Mouse (Mus musculus) erythroblast, embryonic 14.5 days (primary cell): ENCODE results near the gene Sarnp. TPM values are rescaled to one million over a fixed set of nuclear protein-coding genes. Genes with fewer than 3 reads are reported as not detected.

Source experiments
- H3K27me3 ChIP-seq: 2 replicates; pipeline ENCODE4 v1.6.1; 2012; ENCODE audit warnings: inconsistent platforms; ENCODE audit not compliant: control insufficient read depth
- H3K36me3 ChIP-seq: 2 replicates; pipeline ENCODE4 v1.6.1; 2012; ENCODE audit warnings: mild to moderate bottlenecking, inconsistent platforms; ENCODE audit not compliant: control insufficient read depth
- H3K4me1 ChIP-seq: 2 replicates; pipeline ENCODE4 v1.6.1; 2012; ENCODE audit warnings: inconsistent platforms; ENCODE audit not compliant: control insufficient read depth
- H3K4me3 ChIP-seq: replicated peaks from 2 replicates; pipeline ENCODE3; 2012; ENCODE audit warnings: moderate library complexity, mild to moderate bottlenecking, inconsistent platforms
- H3K9me3 ChIP-seq: 2 replicates; pipeline ENCODE4 v1.6.1; 2012; ENCODE audit warnings: low read length, inconsistent platforms, mixed read lengths; ENCODE audit not compliant: control insufficient read depth
- GATA1 ChIP-seq: IDR thresholded peaks from 2 replicates; pipeline ENCODE4 v1.6.1; 2012; ENCODE audit warnings: low read length, inconsistent platforms, mixed read lengths
- TAL1 ChIP-seq: IDR thresholded peaks from 3 replicates; pipeline ENCODE4 v1.6.1; 2012; ENCODE audit warnings: low read length, inconsistent platforms, mixed read lengths
- polyA plus RNA-seq: library from polyadenylated mRNA; stranded (reverse); fragments of >175 nt; gene quantifications from 2 replicates; pipeline ENCODE4 v1.2.3, GENCODE M21; 2012

Gene Sarnp
- polyA plus RNA-seq, 1 experiment = 2.5 TPM

DNA sequence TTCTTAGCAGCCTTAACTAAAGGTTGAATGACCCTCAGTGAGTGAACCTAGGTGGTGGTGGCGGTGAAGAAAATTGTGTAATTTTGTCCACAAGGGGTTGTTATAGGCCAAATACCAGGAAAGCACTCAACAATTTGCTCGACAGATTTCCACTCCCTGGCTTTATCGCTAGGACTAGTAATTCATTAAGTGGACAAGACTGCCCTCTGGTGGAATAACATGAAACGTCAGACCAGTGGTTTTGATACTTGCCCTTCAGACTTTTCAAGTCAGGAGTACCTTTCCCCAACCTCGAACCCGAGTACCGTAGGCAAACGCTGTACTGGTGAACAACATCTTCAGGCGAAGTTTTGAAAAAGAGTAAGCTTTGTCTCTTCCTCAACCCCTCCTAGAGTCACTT, 78.3 kb downstream of the Sarnp start:
- TF ChIP-seq GATA1 (no peak), TAL1 (no peak)
- peaks cover 75% of the 10 kb centered on the region for H3K27me3 ChIP-seq
- no peak overlapping the region for H3K4me3 ChIP-seq
- H3K9me3 ChIP-seq = peaks cover 7% of the 10 kb centered on the region; the same call in 1 of the 2 replicates
- peaks cover 6% of the 10 kb centered on the region for H3K4me1 ChIP-seq
- H3K36me3 ChIP-seq = no peaks in the 10 kb centered on the region

DNA sequence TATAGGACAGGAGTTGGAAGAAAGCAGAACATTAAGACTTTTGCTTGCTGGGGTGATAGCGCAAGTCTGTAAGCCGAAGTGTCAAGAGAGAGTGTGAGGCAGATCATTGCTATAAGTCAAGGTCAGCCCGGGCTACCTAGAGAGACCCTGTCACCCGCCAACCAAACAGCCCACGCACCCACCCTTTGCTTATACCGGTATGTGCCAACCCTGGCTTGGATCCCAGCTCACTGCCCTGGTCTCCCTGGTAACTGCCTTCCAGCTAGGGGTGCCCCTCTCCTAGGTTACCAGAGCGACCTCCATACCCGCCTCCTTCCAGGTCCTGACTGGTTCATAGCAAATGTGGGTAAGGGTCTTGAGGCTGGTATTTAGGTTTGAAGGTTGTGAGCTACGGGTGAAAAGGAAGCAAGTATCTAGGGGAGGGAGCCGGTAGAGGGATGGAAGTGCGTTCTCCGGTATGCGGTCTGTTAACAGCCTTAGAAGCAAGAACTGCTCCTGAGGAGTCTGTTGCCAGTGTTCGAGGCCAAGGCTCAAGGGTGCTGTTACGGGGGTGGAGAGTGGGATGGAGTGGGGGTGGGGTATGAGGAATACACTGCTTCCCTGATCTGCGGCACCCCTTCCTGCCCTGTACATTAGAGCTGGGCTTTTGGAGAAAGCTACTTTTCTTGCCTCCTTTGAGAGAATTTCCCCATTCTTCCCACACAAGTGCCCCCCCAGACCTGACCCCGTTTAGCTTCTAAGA, 79.0 kb downstream of the Sarnp start:
- TF ChIP-seq TAL1 = no peak
- no peak for TF ChIP-seq GATA1
- peaks cover 2% of the 10 kb centered on the region for H3K4me1 ChIP-seq
- no peaks in the 10 kb centered on the region for H3K36me3 ChIP-seq
- H3K9me3 ChIP-seq = peaks cover 3% of the 10 kb centered on the region; the same call in 1 of the 2 replicates
- H3K27me3 ChIP-seq = peaks cover 68% of the 10 kb centered on the region
- no peak overlapping the region for H3K4me3 ChIP-seq

DNA sequence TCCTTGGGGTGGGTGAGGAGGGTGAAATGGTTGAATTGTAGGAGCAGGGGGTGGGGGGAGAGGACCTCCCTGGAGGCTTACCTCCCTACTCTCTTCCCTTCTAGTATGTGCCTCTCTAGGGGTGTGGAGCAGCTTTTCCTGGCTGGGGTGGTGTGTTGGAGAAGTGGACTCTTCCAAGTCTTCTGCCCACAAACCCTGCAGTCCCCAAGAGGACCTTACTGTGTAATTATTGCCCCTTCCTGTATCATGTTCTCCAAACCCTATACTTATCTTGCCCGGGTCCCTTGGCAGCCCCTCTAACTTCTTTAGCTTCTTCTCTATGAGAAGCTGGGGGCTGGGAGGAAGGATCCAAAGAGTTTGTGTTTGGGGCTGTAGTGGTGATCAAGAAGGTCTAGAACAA, 79.7 kb downstream of the Sarnp start:
- no peak overlapping the region for H3K4me3 ChIP-seq
- TF ChIP-seq GATA1 (no peak), TAL1 (no peak)
- peaks cover 61% of the 10 kb centered on the region for H3K27me3 ChIP-seq
- H3K36me3 ChIP-seq = no peaks in the 10 kb centered on the region
- H3K4me1 ChIP-seq = peaks cover 2% of the 10 kb centered on the region
- peaks cover 2% of the 10 kb centered on the region; the same call in 1 of the 2 replicates for H3K9me3 ChIP-seq

DNA sequence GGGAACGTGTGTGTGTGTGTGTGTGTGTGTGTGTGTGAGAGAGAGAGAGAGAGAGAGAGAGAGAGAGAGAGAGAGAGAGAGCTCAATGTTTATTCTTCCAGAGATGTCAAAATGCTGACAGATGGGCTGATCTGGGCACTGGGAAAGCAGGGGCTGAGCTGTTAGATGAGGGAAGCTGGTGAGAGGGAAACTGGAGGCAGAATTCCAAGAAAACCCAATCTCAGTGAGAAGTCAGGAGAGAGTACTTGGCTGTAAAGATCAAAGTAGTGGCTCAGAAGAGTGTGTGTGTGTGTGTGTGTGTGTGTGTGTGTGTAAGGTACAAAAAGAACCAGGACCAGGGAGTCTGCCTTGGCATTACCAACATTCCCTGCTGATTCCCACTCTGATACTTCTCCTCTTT, 80.4 kb downstream of the Sarnp start:
- Histone ChIP-seq H3K4me3 (no peak overlapping the region), H3K9me3 (no peaks in the 10 kb centered on the region), H3K36me3 (no peaks in the 10 kb centered on the region), H3K27me3 (peaks cover 54% of the 10 kb centered on the region), H3K4me1 (peaks cover 2% of the 10 kb centered on the region)
- no peak for TF ChIP-seq TAL1

DNA sequence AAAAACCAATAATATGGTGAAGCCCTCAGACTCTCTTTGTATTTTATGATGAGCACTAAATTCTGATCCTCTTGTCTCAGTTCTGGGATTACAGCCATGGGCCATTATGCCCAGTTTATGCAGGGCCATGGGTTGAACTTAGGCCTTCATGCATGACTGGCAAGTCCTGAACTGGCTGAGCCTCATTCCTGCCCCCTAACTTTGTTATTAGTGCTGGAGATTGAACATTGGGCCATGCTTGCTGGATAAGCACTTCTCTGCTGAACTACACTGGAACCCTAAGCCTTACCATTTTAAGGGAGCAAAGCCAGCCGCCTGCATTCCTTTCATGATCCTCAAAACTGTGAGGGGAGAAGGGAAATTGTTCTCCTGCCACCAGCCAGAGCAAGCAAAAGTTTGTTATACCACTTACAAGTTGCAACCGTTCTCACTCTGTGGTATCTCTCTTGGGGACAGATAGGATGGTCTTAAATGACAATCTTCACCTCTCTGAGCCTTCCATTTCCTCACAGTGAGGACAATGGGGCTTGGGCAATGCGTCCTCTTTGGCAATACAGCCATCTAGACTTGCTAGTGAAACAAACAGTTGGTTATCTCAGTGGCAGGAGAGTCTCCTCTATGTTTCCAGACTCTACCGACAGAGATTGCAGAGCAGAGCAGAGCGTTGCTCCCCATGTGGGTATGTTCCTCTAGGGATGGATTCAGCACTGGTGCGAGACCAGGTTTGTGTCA, 82.8 kb downstream of the Sarnp start:
- Histone ChIP-seq H3K36me3 (no peaks in the 10 kb centered on the region), H3K9me3 (no peaks in the 10 kb centered on the region), H3K4me1 (peaks cover 2% of the 10 kb centered on the region), H3K4me3 (no peak overlapping the region), H3K27me3 (peaks cover 30% of the 10 kb centered on the region)
- no peak for TF ChIP-seq GATA1
- no peak for TF ChIP-seq TAL1

DNA sequence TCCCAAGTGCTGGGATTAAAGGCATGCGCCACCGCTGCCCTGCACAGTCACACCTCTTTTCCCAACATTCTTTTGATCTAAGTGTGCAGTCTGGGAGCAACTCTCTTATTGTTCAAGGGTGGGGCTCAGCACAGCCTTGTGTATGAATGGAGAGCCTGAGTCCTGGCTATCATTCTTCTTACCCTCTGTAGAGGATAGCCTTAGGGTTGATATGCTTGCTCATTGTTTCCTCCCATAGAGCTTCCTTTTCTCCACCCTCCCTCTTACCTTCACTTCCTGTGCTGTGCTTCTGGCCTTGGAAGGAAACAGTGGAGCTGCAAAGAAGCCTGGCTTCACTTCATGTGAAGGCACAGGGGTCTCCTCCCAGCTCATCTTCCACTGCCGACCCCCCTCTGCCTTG, 83.6 kb downstream of the Sarnp start, which contains the start of gene Cd63:
Gene Cd63 (plus strand): TSS at position 292 of the 400 bp plus-strand sequence.
- H3K4me3 ChIP-seq = no peak within 1 kb of the TSS
- no peak for TF ChIP-seq GATA1
- TF ChIP-seq TAL1 = no peak
- no peaks in the 10 kb centered on the region for H3K9me3 ChIP-seq
- H3K27me3 ChIP-seq = peaks cover 22% of the 10 kb centered on the region
- H3K36me3 ChIP-seq = no peaks in the 10 kb centered on the region
- H3K4me1 ChIP-seq = peaks cover 2% of the 10 kb centered on the region

DNA sequence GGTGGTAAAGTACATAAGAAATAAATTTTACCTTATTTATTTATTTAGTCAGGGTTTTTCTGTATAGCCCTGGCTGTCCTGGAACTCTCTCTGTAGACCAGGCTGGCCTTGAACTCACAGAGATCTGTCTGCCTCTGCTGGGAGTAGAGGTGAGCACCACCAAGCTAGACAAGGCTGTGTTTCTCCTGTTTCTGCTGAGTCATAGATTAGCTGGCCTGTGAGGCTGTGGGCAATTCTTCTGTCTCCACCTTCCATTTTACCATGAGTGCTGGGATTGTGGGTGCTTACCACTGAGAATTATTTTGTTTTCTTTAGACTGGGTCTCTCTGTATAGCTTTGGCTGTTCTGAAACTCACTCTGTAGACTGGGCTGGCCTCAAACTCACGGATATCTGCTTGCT, 84.3 kb downstream of the Sarnp start:
- H3K4me3 ChIP-seq = no peak overlapping the region
- H3K9me3 ChIP-seq = no peaks in the 10 kb centered on the region
- H3K27me3 ChIP-seq = peaks cover 17% of the 10 kb centered on the region
- no peak for TF ChIP-seq GATA1
- no peak for TF ChIP-seq TAL1
- no peaks in the 10 kb centered on the region for H3K36me3 ChIP-seq
- peaks cover 2% of the 10 kb centered on the region for H3K4me1 ChIP-seq

DNA sequence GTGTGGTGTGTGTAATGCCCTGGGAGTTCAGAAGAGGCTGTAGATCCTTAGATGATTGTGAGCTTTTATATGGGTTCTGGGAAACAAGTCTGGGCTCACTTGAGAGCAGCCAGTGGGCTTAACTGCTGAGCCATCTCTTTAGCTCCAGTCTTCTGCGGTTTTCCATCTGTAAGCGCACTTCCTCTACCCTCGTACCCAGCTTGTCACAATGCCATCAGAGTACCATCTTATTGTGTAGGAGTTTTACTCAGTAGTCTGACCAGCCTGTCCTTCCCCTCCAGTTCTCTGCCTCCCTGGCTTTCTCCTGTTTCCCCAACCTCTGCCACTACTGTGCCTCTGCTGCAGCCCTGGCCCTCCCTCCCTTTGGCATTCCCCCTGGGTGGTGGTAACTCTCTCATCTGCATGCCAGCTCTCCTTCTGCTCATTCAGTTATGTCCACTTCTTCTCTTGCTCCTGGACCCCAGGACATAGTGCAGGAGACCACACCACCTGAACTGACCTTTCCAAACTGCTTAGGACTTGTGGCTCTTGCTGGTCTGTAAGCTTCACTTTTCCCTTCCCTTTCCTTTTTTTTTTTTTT, 85.4 kb downstream of the Sarnp start:
- peaks cover 12% of the 10 kb centered on the region for H3K27me3 ChIP-seq
- no peak for TF ChIP-seq TAL1
- TF ChIP-seq GATA1 = no peak
- no peaks in the 10 kb centered on the region for H3K36me3 ChIP-seq
- H3K4me1 ChIP-seq = peaks cover 2% of the 10 kb centered on the region
- no peaks in the 10 kb centered on the region for H3K9me3 ChIP-seq
- H3K4me3 ChIP-seq = no peak overlapping the region

DNA sequence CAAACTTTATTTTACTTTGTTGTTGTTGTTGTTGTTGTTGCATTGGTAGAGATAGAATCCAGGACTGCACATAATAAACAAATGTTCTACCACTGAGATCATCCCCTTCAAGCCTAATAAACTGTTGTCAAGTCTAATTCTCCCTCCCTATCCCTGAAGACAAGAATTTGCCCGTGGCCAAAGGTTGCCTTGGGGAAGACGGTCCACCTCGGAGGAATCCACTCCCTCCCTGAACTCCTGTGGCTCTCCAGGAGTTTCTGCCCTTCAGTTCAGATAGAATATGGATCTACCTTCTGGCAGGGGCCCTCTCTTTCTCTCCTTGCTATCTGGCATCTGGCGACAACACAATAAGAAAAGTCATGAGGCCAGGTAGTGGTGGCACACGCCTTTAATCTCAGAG, 87.7 kb downstream of the Sarnp start:
- peaks cover 7% of the 10 kb centered on the region for H3K4me1 ChIP-seq
- no peaks in the 10 kb centered on the region; the same call in 1 of the 2 replicates for H3K9me3 ChIP-seq
- H3K36me3 ChIP-seq = no peaks in the 10 kb centered on the region
- peaks cover 30% of the 10 kb centered on the region for H3K27me3 ChIP-seq
- no peak for TF ChIP-seq GATA1
- TF ChIP-seq TAL1 = no peak
- H3K4me3 ChIP-seq = no peak overlapping the region
